Mouse (Mus musculus): ENCODE data around the gene Dclk2.

Dclk2 gene

DNA sequence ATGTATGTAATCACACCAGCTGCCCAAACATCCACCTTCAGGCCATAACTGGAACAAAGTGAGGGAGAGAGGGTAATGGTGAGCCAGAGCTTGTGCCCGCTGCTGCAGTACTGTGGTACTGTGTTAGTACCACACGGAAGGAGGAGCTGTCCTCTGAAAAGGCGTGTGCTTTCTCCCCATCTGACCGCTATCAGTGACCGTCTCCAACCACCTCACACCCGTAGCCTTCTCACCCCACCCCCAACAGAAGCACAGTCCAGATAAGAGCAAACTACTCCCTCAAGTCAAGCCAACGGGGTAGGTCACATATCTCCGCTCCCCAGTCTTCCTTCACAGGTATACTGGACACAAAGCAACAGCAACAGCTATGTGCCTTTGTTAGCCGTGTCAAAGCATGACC lies 121.6 kb downstream of the Dclk2 start:
- no peak for DNase-seq (ENCODE audit: low spot score in 2 of 2)

DNA sequence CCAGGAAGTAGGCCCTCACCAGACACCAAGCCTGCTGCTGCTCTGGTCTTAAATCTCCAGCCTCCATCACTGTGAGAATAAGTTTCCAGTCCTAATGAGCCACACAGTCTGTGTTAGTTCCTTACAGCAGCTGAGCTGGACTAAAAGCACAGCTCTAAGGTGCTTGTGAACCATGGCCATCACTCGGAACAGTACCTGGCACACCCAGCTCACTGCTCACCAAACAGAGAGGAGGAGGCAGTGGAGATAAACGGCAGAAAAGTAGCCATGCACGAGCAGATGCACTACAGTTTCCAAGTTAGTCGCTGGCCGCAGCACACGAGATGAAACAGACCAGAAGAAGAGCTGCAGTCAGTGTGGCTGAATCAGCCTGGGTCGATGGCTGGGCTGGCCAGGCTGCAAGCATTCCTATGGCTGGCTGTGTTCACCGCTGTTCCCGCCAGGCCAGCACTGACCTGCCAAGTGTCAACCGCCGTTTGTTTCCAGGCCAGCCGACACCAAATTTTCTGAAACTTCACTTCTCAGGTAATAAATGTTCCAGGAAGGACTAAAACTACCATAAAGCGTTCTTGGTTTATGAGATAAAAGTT lies 122.7 kb downstream of the Dclk2 start:
- no peak for DNase-seq (ENCODE audit: low spot score in 2 of 2)

DNA sequence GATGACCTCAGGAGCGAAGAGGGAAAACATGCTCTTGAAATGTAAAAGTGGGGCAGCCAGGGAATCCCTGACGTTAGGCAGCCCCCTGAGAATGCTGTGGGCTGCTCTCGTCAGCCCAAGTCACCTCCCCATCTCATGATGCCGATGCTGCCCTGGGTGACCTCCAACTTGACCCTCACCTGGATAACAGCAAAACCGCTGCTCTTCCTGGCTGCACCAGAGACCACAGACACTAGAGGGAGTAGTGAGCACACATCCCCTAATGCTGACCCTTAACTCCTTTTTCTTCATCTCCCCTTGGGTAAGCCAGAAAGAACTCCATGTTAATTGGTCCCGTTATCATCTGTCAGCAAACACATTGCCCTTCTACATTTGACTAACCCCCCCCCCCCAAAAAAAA lies 123.9 kb downstream of the Dclk2 start:
- no peak for DNase-seq (ENCODE audit: low spot score in 2 of 2)

DNA sequence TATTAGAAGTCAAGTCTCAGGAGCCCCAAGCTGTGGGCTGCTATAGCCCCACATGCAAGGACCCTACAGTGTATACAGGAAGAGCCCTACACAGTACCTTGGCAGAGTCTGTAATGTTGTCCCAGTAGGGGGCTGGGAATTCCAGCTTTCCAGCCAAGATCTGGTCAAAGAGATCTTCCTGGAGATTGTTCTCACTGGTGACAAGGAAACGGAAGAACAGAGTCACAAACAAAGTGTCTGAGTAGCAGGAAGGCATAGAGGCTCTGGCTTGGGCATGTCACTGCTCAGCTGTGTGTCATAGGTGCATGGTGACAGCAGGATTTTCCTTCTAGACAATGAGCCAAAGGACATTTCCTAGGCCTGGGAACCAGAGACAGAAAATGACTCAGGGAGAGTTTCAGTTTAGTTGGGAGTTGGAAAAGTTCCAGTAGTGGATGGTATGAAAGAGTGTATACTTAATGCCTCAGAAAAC lies 126.9 kb downstream of the Dclk2 start:
- peak in 1 of 2 experiments; percentile 25 for DNase-seq (ENCODE audit: low spot score in 2 of 2)

DNA sequence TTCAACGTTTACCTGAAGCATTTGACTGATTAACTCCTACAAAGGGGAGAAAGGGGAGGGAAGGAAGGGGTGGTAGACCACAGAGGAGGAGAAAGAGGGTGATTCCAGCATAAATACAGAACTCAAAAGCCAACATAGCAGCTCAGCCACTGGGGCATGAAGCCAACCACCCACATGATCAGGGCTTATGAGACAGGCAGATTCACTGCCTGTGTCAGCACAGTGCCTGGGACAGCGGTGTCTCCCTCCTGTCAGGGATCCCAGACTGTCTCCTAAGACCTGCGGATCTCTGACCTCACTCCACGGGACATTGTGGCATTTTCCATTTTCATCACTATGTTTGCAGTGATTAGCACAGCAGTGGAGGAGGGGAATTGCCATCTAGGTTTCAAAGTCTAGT lies 127.4 kb downstream of the Dclk2 start:
- DNase-seq (ENCODE audit: low spot score in 2 of 2) = peak in 1 of 2 experiments; percentile 43

DNA sequence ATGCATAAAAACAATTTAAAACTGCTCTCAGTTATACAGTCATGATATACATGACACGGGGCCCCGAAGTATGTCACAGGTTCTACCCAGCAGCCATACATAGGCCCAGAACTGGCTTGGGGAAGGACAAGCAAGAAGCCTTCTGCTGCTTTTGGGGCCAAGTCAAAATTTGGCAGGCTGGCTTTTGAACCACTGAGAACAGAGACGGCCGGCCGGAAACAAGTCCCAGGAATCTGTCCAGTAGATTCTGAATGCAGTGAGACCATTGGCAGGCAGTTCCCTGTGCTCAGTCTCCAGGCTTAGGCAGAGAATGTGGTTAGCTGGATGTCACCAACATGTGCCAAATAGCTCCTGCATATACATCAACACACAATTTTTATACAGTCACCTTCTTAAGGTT lies 130.9 kb downstream of the Dclk2 start:
- no peak for DNase-seq (ENCODE audit: low spot score in 2 of 2)

DNA sequence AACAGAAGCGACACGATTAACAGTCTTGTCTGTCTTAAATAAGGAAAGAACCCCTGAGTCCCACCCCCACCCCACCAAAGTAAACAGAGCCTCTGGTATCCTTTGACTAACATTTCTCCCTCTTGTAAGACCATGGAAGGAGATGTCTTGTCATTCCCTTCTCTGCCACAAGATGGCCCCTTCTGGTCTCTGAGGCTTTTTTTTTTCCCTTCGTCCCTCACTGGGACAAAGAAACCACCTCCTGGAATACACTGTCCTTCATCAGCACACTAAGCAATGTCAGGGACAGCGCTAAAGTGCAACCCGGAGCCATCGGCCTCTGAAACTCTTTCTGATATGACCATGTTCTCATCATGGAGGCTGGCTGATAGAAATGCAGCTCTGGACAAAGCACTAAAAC lies 131.9 kb downstream of the Dclk2 start:
- no peak for DNase-seq (ENCODE audit: low spot score in 2 of 2)

DNA sequence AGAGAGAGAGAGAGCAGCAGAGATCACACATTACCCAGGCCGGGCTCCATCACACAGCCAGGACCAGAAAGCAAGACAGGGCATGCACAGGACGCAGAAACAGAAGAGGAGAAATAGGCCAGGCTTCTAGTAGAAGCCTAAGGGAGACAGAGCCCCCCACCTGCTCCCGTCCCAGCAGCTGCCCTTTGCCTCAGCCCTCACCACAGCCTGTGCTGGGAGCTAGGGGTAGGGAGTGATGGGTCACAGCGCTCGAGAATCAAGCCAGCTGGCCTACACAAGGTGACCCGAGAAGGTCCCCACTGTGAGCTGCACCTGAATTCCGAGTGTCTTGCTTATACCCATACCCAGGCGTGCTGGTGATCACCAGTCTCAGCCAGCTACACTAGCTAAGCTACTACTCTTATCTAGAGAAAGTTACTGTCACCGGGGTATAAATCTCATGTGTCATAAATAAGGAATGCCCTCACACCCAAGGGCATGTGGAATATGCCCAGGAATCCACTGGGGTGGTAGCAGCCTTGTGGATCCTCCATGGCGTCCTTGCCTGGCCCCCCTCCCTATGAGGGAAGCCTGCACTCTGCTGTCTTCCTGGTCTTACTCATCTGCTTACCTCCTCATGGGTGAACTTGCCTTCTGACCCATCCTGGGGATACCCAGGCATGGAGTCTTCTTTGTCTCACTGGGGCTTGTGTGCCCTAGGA lies 133.1 kb downstream of the Dclk2 start:
- DNase-seq (ENCODE audit: low spot score in 2 of 2) = no peak

DNA sequence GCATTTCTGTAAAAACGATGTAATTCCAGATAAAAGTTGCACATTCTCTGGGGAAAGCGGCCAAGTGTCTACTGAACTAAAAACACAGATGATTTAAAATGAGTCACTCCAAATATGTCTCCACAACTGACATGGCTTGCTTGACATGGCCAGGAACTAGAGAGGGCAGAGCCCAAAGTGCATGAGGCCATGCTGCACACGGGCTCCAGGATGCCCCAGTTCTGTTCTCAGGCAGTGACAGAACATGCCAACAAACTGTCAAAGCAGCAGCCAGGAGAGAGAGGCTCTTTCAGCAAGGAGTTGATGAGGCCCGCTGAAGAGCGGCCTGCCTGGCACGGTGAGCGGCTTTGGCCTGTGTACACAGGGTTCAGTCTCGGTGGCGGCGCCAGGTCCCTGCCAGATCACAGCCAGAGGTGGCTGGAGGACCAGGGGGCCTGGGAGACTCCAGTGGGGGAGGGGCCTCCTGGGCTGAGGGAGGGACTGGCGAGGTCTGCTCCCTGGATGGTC lies 133.8 kb downstream of the Dclk2 start:
- DNase-seq (ENCODE audit: low spot score in 2 of 2) = peak; percentile 42 to 72

DNA sequence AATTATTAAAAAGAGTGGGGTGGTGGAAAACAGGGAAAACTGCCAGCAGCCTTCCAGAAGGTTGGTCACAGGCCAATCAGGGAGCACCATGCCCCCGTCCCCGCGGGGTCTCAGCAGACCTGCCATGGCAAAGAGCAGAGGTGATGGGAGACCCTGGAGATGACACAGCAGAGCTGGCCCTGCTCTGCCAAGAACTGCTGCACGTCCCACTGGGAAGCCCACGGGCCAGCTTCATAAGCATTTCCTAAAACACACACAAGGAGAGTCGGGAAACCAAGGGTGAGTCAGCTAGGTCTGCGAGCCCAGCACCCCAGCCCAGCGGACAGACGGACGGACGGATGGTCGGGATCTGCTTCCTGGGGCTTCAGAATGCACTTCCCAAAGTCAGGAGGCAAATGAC lies 134.4 kb downstream of the Dclk2 start:
- DNase-seq (ENCODE audit: low spot score in 2 of 2) = no peak

DNA sequence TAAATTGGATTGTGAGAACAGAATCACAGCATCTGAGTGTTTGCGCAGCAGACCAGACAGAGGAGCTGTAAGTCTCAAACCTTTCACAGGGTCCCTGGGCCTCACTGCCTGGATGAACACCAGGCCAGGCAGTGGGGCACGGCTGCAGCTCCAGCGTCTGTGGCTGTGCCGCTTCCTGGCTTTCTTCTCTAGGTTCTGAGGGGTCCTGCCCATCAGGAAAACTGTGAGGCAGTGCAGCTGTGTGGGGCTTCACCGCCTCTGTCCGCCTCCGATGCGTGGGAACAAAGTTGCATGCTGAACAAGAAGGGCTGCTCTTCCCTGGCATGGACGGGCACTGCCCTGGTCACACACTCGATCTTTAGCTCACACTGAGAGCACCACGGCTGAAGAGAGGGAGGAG lies 135.7 kb downstream of the Dclk2 start:
- no peak for DNase-seq (ENCODE audit: low spot score in 2 of 2)

DNA sequence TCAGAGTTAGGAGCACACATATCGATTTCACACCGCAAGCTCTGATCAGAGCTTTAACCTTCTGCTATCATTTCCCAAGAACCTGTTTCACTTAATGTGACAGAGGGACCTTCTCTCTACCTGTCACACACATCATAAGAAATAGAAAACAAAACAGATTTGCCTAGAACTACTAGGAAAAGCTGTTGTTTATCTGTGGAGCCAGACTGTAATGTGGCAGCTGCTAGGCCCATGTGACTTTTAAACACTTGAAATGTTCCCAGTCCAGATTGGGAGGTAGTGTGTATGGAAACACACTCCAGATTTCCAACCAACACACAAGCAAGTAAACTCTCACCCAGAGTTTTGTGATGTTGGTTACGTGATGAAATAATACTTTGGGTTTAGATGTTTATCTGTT lies 136.6 kb downstream of the Dclk2 start:
- DNase-seq (ENCODE audit: low spot score in 2 of 2) = no peak

DNA sequence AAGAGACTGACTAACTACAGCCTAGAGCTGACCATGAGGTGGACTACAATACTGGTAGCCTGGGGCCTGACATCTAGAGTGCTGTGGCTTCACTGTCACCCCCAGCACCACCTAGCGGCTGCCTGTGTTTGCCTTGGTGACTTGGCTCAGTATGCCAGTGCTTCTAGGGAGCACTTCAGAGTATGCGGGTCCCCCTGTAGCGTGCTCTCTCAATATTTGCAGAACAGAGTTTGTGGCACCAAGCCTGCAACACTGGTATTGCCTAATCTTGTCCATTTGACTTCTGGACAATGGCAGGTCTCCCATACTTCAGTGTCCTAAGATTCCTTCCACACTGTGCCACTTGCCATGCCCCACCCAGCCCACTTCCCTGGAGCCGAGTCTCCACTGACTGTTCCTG lies 140.9 kb downstream of the Dclk2 start:
- no peak for DNase-seq (ENCODE audit: low spot score in 2 of 2)

DNA sequence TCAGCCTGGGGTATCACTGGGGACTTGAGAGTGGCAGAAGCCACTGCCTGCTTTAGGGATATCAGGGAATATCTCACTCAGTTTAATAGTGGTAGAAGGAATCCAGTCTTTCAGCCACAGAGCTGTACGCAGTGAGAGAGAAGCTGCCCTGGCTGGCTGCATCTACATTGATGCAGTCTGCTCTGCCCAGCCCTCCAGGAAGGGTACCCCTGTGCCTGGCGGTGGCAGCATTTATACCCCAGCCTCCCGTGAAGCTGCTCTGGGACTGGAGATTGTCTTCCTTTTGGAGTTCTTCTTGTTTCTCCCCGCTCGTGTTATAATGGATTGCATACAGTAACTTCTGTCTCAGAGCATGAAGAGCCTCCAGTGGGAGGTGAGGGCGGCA lies 145.2 kb downstream of the Dclk2 start:
- no peak for DNase-seq (ENCODE audit: low spot score in 2 of 2)

DNA sequence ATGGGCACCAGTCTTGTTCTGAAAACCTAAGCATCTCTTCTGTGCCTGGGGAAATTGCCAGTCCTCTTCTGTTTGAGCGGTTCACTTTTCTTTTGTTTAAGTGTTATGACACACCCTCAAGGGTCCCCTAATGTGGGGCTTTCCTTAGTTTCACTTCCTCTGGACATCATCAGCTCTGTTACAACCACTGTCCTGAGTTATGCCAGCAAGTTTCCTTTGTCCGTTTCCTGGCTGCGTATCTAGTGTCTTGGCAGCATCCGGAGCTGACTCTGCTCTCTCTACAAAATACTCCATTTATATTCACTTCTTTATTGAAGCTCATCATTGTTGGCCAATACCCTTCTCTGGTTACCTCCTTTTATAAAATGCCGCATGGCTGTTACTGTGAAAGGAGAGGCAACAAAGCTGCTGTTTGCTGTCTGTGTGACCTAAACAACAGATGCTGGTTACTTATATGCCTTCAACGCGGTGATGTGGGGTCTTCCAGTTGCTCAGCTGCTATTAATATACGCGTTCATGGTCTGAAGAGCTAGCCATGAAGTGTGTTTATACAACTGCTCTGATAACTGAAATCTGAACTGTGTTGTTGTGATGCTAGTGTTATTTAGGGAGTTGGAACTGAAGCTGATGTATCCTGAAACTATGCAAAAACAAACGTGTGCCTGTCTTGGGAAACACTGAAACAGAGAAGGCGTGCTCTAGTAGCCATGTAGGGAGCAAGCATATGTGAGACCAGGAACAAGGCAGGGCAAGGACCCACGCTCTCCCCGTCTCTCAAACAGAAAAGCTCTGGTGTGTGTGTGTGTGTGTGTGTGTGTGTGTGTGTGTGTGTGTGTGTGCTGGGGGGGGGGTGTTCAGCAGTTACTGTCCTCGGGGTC lies 145.8 kb downstream of the Dclk2 start:
- no peak for DNase-seq (ENCODE audit: low spot score in 2 of 2)

DNA sequence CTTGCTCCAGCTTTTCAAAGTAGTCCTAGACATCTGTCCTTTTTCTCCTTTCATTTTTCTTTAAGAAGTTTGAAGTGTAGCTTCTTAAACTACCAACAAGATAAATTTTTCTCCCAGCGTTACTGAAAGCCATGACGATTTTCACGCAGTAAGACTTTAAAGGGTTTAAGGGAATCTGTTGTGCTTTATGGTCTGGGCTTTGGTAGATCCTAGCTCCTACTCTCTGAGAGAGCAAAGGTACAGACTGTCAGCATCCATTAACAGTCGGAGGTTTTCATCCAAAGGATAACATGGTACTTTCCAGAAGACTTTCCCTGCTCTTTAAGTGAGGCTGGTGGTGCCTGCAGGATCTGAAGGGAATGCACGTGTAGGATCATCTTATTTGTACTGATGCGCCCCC lies 151.7 kb downstream of the Dclk2 start:
- DNase-seq (ENCODE audit: low spot score in 2 of 2) = no peak

DNA sequence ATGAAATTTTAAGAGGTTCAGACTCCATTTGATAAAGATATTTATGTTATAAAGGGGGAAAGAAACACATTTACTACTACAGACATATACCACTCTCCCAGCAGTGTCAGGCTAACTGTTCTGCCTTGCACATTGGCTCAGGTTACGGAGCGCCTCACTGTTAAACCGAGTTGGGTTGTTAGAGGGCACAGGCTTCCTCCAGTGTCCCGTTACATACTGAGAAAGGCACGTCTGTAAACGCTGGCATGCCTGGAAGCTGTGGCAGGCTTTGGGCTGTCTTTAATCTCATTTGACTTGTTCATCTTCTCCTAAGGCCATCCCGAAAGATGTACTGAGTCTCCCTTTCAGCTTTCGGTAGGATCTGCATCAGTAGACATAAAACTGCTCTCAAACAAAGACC lies 152.1 kb downstream of the Dclk2 start:
- DNase-seq (ENCODE audit: low spot score in 2 of 2) = no peak

DNA sequence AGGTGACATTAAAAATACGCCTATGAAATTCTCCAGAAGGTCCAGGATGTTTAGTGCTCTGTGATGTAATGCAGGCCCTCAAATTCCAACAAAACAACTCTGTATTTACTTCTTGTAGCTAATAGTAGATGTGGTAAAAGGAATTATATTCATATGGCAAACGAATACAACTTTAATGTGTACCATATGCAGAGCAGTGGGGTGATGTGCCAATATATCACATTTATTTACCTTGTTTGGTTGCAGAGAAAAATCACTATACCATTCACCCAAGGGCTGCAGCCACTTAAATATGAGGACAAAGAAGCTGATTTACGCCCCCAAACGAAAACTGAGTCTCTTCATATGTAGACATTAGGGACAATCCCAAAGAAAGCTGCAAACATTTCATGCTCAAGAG lies 158.2 kb downstream of the Dclk2 start:
- DNase-seq (ENCODE audit: low spot score in 2 of 2) = no peak

DNA sequence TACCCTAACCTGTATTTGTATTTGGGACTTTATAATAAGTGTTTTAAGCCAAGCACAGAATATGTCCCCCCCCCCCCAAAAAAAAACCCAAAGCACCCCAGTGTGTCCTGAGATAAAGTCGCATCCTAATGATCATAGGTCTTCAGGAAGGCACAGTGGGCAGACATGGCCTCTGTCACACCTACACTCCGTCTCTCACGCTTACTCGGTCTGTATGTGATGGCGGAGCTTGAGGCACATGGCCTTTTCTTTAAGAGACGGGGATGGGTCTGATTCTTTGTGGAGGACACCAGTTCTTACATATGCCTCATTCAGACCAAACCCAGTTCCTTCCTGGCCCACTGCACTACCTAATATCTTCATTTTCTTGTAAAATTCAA lies 158.6 kb downstream of the Dclk2 start:
- DNase-seq (ENCODE audit: low spot score in 2 of 2) = no peak

DNA sequence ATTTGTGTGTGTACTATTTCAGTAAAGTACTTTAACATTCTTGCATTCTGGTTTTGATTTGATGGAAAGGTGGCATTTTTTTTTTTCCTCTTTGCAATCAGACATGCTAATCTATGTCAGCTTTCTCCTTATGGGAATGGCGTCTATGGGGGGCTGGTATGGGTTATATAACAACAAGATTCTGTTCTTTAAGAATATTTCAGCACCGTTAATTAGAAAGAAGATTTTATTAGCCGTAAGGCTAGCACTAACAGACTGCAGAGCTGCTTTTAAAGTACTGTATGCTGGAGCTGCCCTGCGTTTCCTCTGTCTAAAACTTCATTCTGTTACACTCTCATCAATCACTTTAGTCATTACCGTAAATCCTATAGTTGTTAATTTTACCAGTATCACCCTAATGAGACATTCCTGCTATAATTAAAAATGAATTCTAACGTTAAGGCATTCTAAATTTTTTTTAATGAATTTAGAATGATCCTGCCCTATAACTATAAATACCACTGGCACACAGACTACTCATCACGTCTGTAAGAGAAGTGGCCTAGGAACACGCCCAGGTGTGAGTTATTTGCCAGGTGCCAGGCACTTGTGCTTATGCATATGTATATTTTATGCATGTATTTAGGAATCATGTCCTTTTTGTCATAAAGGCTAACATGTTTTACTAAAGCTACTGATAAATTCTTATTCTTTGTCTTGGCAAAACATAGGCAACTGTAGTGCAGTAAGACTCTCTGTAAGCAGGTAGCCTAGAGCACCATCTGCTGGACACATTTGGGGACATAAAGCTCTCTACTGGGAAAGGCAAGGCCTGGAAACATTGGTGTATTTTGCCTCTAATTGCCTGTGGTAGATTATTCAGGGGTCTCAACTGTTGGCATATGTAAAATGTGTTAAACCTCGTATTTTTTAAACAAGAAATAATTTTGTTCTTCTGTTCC lies 159.3 kb downstream of the Dclk2 start:
- no peak for DNase-seq (ENCODE audit: low spot score in 2 of 2)

DNA sequence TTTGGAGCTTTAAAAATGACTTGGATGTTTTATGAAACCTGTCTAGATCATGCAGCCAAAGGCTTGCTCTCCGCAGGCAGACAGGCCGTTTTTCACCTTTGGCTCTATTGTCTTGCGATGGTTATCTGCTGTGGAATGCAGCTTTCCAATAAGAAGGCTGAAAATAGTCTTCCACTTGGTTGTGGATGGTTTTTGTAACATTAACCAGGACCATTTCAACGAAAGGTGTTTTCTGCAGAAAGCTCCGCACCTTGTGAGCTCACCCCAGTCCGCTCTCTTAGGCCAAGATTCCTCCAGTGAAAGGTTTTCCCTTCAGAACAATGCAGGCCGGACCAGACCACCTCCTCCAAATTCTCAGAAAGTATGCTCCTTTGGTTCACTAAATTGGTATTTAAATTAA lies 160.2 kb downstream of the Dclk2 start:
- DNase-seq (ENCODE audit: low spot score in 2 of 2) = no peak

DNA sequence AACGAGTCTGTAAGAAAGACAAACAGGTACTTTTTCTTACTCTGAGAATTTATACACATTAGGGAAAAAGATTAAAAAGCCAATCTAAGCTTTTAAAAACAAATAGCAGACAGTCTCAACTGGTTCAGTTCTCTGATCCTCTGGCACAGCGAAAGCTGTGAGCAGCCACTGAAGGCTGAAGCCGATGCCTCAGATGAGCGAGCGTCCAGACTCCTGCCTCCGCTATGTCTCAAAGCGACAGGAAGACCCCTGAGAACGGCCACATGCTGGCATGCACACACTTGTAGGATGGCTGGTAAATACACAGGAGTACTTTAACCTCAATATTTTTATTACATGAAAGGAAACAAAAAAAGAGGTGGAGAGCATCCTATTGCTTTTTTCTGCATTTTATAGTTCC lies 160.8 kb downstream of the Dclk2 start:
- no peak for DNase-seq (ENCODE audit: low spot score in 2 of 2)
